Mouse (Mus musculus) ES-Bruce4 (cell line): Measurements from ENCODE around the gene Khdrbs2. TPM values are rescaled to one million over a fixed set of nuclear protein-coding genes. Genes with fewer than 3 reads are reported as not detected.

ENCODE experiments used
- H3K27ac ChIP-seq: 2 replicates; pipeline ENCODE4 v1.5.1; 2012; ENCODE audit warnings: low read length, inconsistent platforms; ENCODE audit not compliant: insufficient read depth
- H3K27me3 ChIP-seq: 2 replicates; pipeline ENCODE4 v1.6.1; 2012; ENCODE audit warnings: mild to moderate bottlenecking, low read length, inconsistent platforms; ENCODE audit not compliant: control insufficient read depth, poor library complexity, insufficient read depth, severe bottlenecking
- H3K36me3 ChIP-seq: 2 replicates; pipeline ENCODE4 v1.6.1; 2012; ENCODE audit warnings: inconsistent platforms, mild to moderate bottlenecking, low read length, moderate library complexity; ENCODE audit not compliant: control insufficient read depth, poor library complexity, insufficient read depth, severe bottlenecking
- H3K4me1 ChIP-seq: one replicate; pipeline ENCODE4 v1.8.1; 2011; ENCODE audit warnings: low read length; ENCODE audit not compliant: control insufficient read depth, insufficient read depth
- H3K4me3 ChIP-seq: 2 replicates; pipeline ENCODE4 v1.5.1; 2011; ENCODE audit warnings: low read depth, mild to moderate bottlenecking, low read length
- H3K9ac ChIP-seq: 2 replicates; pipeline ENCODE4 v1.6.1; 2012; ENCODE audit warnings: low read depth, mild to moderate bottlenecking, inconsistent platforms; ENCODE audit not compliant: poor library complexity, severe bottlenecking
- H3K9me3 ChIP-seq: replicated peaks from 2 replicates; pipeline ENCODE4 v1.6.1; 2012; ENCODE audit warnings: mild to moderate bottlenecking, low read length, inconsistent platforms; ENCODE audit not compliant: control insufficient read depth, poor library complexity, insufficient read depth, severe bottlenecking
- CTCF ChIP-seq: IDR thresholded peaks from one replicate; pipeline ENCODE4 v1.8.1; 2011; ENCODE audit warnings: low read depth, low read length
- EP300 ChIP-seq: IDR thresholded peaks from 2 replicates; pipeline ENCODE4 v1.6.1; 2011; ENCODE audit warnings: low read depth, low read length; ENCODE audit not compliant: insufficient read depth
- POLR2A ChIP-seq: IDR thresholded peaks from one replicate; pipeline ENCODE4 v1.8.1; 2011; ENCODE audit warnings: low read length; ENCODE audit not compliant: insufficient read depth
- polyA plus RNA-seq: library from polyadenylated mRNA; stranded (reverse); fragments of >200 nt; gene quantifications from 2 replicates; pipeline ENCODE4 v1.2.4, GENCODE M21; 2011; ENCODE audit warnings: low read depth; ENCODE audit not compliant: missing spikeins, insufficient read depth, insufficient read length

Khdrbs2 gene
- polyA plus RNA-seq, 1 experiment, result 0.51 TPM

DNA sequence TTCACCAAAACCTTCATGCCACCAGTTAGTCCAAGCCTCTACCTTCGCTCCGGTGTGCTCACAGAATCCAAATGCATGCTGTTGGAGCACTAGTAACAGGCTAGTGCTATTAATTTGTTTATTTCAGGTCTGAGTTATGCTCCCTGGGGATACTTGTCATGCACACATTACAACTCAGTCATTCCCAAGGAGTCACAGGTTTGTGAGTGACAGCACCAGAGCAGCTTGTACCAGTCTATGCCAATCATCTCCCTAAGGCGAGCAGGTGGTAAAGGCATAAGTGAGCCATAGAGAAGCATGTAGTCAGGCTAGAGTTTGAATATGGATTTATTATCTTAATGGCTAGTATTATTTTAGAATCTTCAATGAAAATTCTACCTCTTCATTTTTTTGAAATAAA, 86.4 kb downstream of the Khdrbs2 start:
- no peaks in the 10 kb centered on the region for H3K9me3 ChIP-seq
- TF ChIP-seq CTCF (no peak), EP300 (no peak), POLR2A (no peak)
- no peaks in the 10 kb centered on the region for H3K36me3 ChIP-seq
- no peaks in the 10 kb centered on the region for H3K27me3 ChIP-seq
- no peak overlapping the region for H3K27ac ChIP-seq
- no peak overlapping the region for H3K4me3 ChIP-seq
- no peaks in the 10 kb centered on the region for H3K4me1 ChIP-seq
- no peak overlapping the region for H3K9ac ChIP-seq

DNA sequence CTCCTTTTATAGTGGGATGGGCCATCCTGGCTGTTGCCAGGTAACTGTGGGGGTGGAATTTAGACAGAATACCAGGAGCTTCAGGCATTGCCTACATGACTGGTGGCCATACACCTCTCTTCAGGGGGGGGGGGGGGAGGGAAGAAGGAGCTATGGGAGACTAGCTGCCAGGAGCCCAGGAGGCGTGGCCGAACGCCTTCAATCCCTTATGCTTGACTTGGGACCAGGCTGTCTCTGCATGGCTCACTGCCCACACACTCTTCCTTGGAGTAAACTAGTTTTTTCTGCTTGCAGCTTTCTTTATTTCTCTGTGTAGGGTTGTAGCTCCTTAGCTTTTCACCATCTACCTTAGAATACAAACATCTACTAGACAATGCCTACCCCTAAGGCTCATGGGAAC, 98.0 kb downstream of the Khdrbs2 start:
- Histone ChIP-seq H3K9ac (no peak overlapping the region), H3K4me1 (no peaks in the 10 kb centered on the region), H3K27ac (no peak overlapping the region), H3K4me3 (no peak overlapping the region), H3K36me3 (no peaks in the 10 kb centered on the region), H3K9me3 (no peaks in the 10 kb centered on the region), H3K27me3 (no peaks in the 10 kb centered on the region)
- TF ChIP-seq EP300 (no peak), CTCF (no peak), POLR2A (no peak)

DNA sequence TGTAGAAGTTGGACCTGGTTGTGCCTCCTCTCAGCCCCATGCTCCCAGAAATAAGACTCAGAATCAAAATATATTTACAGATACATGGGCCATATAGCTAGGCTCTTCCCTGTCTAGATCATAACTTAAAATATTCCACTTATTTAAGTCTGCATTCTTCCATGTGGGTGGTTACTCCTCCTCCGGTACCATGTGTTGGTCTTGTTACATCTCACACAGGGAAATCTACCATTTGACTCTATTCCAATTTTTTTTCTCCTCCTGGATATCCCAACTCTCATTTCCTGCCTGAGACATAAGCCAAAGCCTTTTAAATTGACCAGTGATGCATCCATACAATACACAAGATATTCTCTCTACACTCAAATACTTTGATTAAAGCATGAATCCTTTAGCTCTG, 122.2 kb downstream of the Khdrbs2 start:
- no peaks in the 10 kb centered on the region for H3K9me3 ChIP-seq
- H3K27me3 ChIP-seq, result no peaks in the 10 kb centered on the region
- H3K9ac ChIP-seq, result no peak overlapping the region
- H3K4me3 ChIP-seq, result no peak overlapping the region
- H3K27ac ChIP-seq, result no peak overlapping the region
- no peak for TF ChIP-seq POLR2A
- no peak for TF ChIP-seq EP300
- TF ChIP-seq CTCF, result no peak
- no peaks in the 10 kb centered on the region for H3K4me1 ChIP-seq
- no peaks in the 10 kb centered on the region for H3K36me3 ChIP-seq

DNA sequence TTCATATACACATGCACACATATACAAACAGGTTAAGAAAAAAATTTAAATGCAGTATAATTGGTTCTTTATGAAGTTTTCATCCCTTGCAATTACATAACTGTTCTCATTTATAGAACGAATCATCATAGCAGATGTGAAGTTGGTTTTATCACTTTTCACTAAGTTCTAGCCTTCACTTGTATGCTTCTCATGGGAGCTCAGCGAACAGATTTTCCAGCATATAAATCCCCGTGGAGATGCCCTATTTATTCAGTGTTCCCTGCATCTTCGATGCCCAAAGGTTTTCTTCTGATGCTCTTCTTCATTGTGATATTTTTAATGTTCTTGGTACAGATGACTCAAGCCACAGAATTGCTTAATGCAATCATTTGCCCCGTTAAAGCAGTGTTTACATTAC, 128.9 kb downstream of the Khdrbs2 start:
- H3K4me1 ChIP-seq, result no peaks in the 10 kb centered on the region
- no peak overlapping the region for H3K9ac ChIP-seq
- no peaks in the 10 kb centered on the region for H3K27me3 ChIP-seq
- TF ChIP-seq POLR2A (no peak), EP300 (no peak), CTCF (no peak)
- H3K36me3 ChIP-seq, result no peaks in the 10 kb centered on the region
- H3K4me3 ChIP-seq, result no peak overlapping the region
- H3K9me3 ChIP-seq, result no peaks in the 10 kb centered on the region
- no peak overlapping the region for H3K27ac ChIP-seq

DNA sequence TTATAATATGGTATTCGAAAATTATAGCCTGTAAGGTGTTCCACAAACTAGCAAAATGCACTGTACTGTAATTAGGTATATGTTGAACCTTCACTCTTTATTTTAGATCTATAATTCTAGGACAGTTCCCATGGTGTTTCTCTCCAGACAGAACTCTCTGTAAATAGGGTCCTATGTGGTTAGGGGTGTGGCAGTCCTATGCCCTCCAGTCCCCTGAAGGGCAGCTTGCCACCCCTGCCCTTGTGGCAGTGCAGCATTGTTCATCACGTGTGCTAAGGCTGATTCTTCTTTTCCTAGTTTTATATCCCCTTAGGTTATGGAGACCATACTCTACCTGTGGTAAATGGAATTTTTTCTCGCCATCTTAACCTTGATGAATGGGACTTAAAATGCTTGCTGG, 136.6 kb downstream of the Khdrbs2 start:
- TF ChIP-seq POLR2A, result no peak
- no peak for TF ChIP-seq CTCF
- TF ChIP-seq EP300, result no peak
- Histone ChIP-seq H3K9me3 (no peaks in the 10 kb centered on the region), H3K4me1 (no peaks in the 10 kb centered on the region), H3K4me3 (no peak overlapping the region), H3K9ac (no peak overlapping the region), H3K36me3 (no peaks in the 10 kb centered on the region), H3K27me3 (no peaks in the 10 kb centered on the region), H3K27ac (no peak overlapping the region)

DNA sequence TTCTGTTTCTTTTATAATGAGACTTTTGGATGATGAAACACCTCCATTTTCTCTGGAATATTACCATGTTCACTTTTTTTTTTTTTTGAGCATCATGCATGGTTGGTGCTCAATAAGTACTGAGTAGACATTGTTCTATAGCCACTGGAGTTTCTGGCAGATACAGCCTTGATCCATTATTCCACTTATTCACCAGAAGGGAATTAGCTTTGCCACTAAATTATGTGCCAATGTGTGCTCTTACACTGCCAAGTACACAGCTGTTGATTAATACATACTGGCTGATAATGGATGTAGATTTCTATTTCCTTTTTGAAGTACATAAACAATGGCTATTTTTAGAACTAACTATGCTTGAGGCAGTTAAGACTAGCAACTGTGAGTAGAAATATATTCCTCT, 137.1 kb downstream of the Khdrbs2 start:
- no peak for TF ChIP-seq EP300
- no peak for TF ChIP-seq POLR2A
- TF ChIP-seq CTCF, result no peak
- H3K9ac ChIP-seq, result no peak overlapping the region
- no peak overlapping the region for H3K4me3 ChIP-seq
- H3K4me1 ChIP-seq, result no peaks in the 10 kb centered on the region
- no peaks in the 10 kb centered on the region for H3K36me3 ChIP-seq
- H3K9me3 ChIP-seq, result no peaks in the 10 kb centered on the region
- H3K27ac ChIP-seq, result no peak overlapping the region
- no peaks in the 10 kb centered on the region for H3K27me3 ChIP-seq
